Mouse (Mus musculus) CH12.LX (cell line): ENCODE measurements around the gene Hoxd13. TPM values are rescaled to one million over a fixed set of nuclear protein-coding genes. Genes with fewer than 3 reads are reported as not detected.

Source experiments
- DNase-seq: peaks from one replicate; pipeline ENCODE4 v3.0.0-alpha.2; 2013; ENCODE audit errors: extremely low read depth
- H3K27ac ChIP-seq: 2 replicates; pipeline ENCODE4 v1.5.1; 2012; ENCODE audit warnings: low read depth, mild to moderate bottlenecking, control low read depth, moderate library complexity; ENCODE audit not compliant: insufficient read depth
- H3K27me3 ChIP-seq: replicated peaks from 2 replicates; pipeline ENCODE3; 2012; ENCODE audit warnings: inconsistent platforms
- H3K36me3 ChIP-seq, 2 experiments: replicated peaks in 1 of 2; 2 replicates each; pipeline versions ENCODE3 to v1.6.1; 2012; ENCODE audit warnings: inconsistent platforms in 1 of 2, low read length in 1 of 2, mild to moderate bottlenecking in 1 of 2, mixed read lengths in 1 of 2, moderate library complexity in 1 of 2; ENCODE audit not compliant: control insufficient read depth in 1 of 2, insufficient read depth in 1 of 2
- H3K4me1 ChIP-seq, 2 experiments: 2 replicates each; pipeline ENCODE4 v1.6.1; 2012; ENCODE audit warnings: inconsistent platforms in 1 of 2, moderate library complexity in 1 of 2; ENCODE audit not compliant: insufficient read depth in 2 of 2, control insufficient read depth in 1 of 2
- H3K4me2 ChIP-seq: 2 replicates; pipeline ENCODE4 v1.6.1; 2012; ENCODE audit warnings: low read depth, mild to moderate bottlenecking, control low read depth; ENCODE audit not compliant: poor library complexity, insufficient read depth, severe bottlenecking
- H3K4me3 ChIP-seq, 3 experiments: fragments of 150-350 bp in 1 of 3; sonication (generic) in 1 of 3; replicated peaks in 1 of 3; 2 replicates each; pipeline versions ENCODE3 to v1.5.1; 2011 to 2012; ENCODE audit warnings: low read depth in 2 of 3, low read length in 2 of 3, mild to moderate bottlenecking in 2 of 3, moderate library complexity in 2 of 3, control low read depth in 1 of 3, improper control_type of control experiment in 1 of 3, inconsistent platforms in 1 of 3, mixed read lengths in 1 of 3; ENCODE audit not compliant: poor library complexity in 1 of 3
- H3K79me2 ChIP-seq: replicated peaks from 2 replicates; pipeline ENCODE4 v1.6.1; 2012; ENCODE audit warnings: mild to moderate bottlenecking, moderate library complexity; ENCODE audit not compliant: control insufficient read depth, poor library complexity, insufficient read depth, severe bottlenecking; ENCODE audit errors: extremely low read depth
- H3K9ac ChIP-seq: 2 replicates; pipeline ENCODE4 v1.6.1; 2012; ENCODE audit warnings: low read depth, mild to moderate bottlenecking, control low read depth, moderate library complexity; ENCODE audit not compliant: insufficient read depth
- H3K9me3 ChIP-seq: replicated peaks from 2 replicates; pipeline ENCODE3; 2012; ENCODE audit warnings: low read length, inconsistent platforms, mixed read lengths
- CHD1 ChIP-seq: IDR thresholded peaks from 2 replicates; pipeline ENCODE4 v1.6.1; 2012; ENCODE audit warnings: low read depth, low read length, improper control_type of control experiment, inconsistent platforms
- CTCF ChIP-seq, 2 experiments: IDR thresholded peaks in 1 of 2; conservative IDR thresholded peaks in 1 of 2; 2 replicates each; pipeline ENCODE4 v1.5.1; 2011 to 2012; ENCODE audit warnings: low read depth in 2 of 2, low read length in 2 of 2, improper control_type of control experiment in 1 of 2, inconsistent platforms in 1 of 2, mild to moderate bottlenecking in 1 of 2, moderate library complexity in 1 of 2
- E2F4 ChIP-seq: IDR thresholded peaks from 2 replicates; pipeline ENCODE4 v1.6.1; 2011; ENCODE audit warnings: low read depth, low read length, improper control_type of control experiment; ENCODE audit not compliant: insufficient replicate concordance
- GABPA ChIP-seq: IDR thresholded peaks from 2 replicates; pipeline ENCODE4 v1.6.1; 2012; ENCODE audit warnings: low read depth, low read length, improper control_type of control experiment, inconsistent platforms; ENCODE audit not compliant: insufficient replicate concordance
- HCFC1 ChIP-seq: IDR thresholded peaks from 2 replicates; pipeline ENCODE4 v1.6.1; 2012; ENCODE audit warnings: low read depth, mild to moderate bottlenecking, inconsistent platforms, low read length, improper control_type of control experiment
- IRF4 ChIP-seq: IDR thresholded peaks from 2 replicates; pipeline ENCODE4 v1.6.1; 2014; ENCODE audit warnings: low read depth, mild to moderate bottlenecking, inconsistent platforms, low read length, improper control_type of control experiment
- JUN ChIP-seq: IDR thresholded peaks from 2 replicates; pipeline ENCODE4 v1.6.1; 2011; ENCODE audit warnings: low read depth, mild to moderate bottlenecking, low read length, improper control_type of control experiment, moderate library complexity; ENCODE audit not compliant: insufficient read depth
- MAX ChIP-seq: IDR thresholded peaks from 2 replicates; pipeline ENCODE4 v1.6.1; 2011; ENCODE audit warnings: low read length, improper control_type of control experiment
- MAZ ChIP-seq: IDR thresholded peaks from 2 replicates; pipeline ENCODE4 v1.6.1; 2012; ENCODE audit warnings: low read depth, mild to moderate bottlenecking, inconsistent platforms, low read length, improper control_type of control experiment, moderate library complexity
- MEF2A ChIP-seq: IDR thresholded peaks from 2 replicates; pipeline ENCODE4 v1.6.1; 2014; ENCODE audit warnings: low read depth, mild to moderate bottlenecking, inconsistent platforms, low read length, improper control_type of control experiment, borderline replicate concordance
- MXI1 ChIP-seq: IDR thresholded peaks from 2 replicates; pipeline ENCODE4 v1.6.1; 2011; ENCODE audit warnings: mild to moderate bottlenecking, low read depth, low read length, improper control_type of control experiment
- NELFE ChIP-seq: IDR thresholded peaks from 2 replicates; pipeline ENCODE4 v1.6.1; 2011; ENCODE audit warnings: low read depth, low read length, improper control_type of control experiment
- NRF1 ChIP-seq: IDR thresholded peaks from 2 replicates; pipeline ENCODE4 v1.6.1; 2014; ENCODE audit warnings: low read depth, mild to moderate bottlenecking, inconsistent platforms, low read length, improper control_type of control experiment, moderate library complexity
- POLR2A ChIP-seq: IDR thresholded peaks from 2 replicates; pipeline ENCODE4 v1.6.1; 2011; ENCODE audit warnings: low read depth, mild to moderate bottlenecking, improper control_type of control experiment, low read length
- POLR2AphosphoS2 ChIP-seq: IDR thresholded peaks from 2 replicates; pipeline ENCODE4 v1.6.1; 2011; ENCODE audit warnings: low read depth, low read length, improper control_type of control experiment
- RAD21 ChIP-seq: IDR thresholded peaks from 2 replicates; pipeline ENCODE4 v1.6.1; 2011; ENCODE audit warnings: low read depth, mild to moderate bottlenecking, low read length, improper control_type of control experiment, moderate library complexity
- RCOR1 ChIP-seq: conservative IDR thresholded peaks from 2 replicates; pipeline ENCODE4 v1.6.1; 2012; ENCODE audit warnings: low read depth, mild to moderate bottlenecking, inconsistent platforms, low read length, improper control_type of control experiment
- SIN3A ChIP-seq: IDR thresholded peaks from 2 replicates; pipeline ENCODE4 v1.6.1; 2012; ENCODE audit warnings: low read length, improper control_type of control experiment, inconsistent platforms
- TBP ChIP-seq: conservative IDR thresholded peaks from 2 replicates; pipeline ENCODE4 v1.6.1; 2011; ENCODE audit warnings: low read depth, low read length, improper control_type of control experiment
- TCF12 ChIP-seq: IDR thresholded peaks from 2 replicates; pipeline ENCODE4 v1.6.1; 2014; ENCODE audit warnings: low read depth, mild to moderate bottlenecking, inconsistent platforms, low read length, improper control_type of control experiment
- ZC3H11A ChIP-seq: IDR thresholded peaks from 2 replicates; pipeline ENCODE4 v1.6.1; 2012; ENCODE audit warnings: low read depth, mild to moderate bottlenecking, inconsistent platforms, low read length, improper control_type of control experiment
- ZKSCAN1 ChIP-seq: IDR thresholded peaks from 2 replicates; pipeline ENCODE4 v1.6.1; 2012; ENCODE audit warnings: low read depth, inconsistent platforms, low read length, improper control_type of control experiment, borderline replicate concordance
- ZMIZ1 ChIP-seq: IDR thresholded peaks from 2 replicates; pipeline ENCODE4 v1.6.1; 2012; ENCODE audit warnings: low read depth, mild to moderate bottlenecking, inconsistent platforms, low read length, improper control_type of control experiment
- ZNF384 ChIP-seq: IDR thresholded peaks from 2 replicates; pipeline ENCODE4 v1.6.1; 2012; ENCODE audit warnings: low read depth, low read length, improper control_type of control experiment, inconsistent platforms
- dilution Hi-C: fragments of 300-500 bp; cut with MboI; formaldehyde crosslinking; loops from 2 replicates; pipeline ENCODE4 v1.14.3; 2020; ENCODE audit warnings: low sequenced_read_pairs; ENCODE audit not compliant: extremely low pct_unique_long_range_greater_than_20kb, extremely low pct_ligation_motif_present
- in situ Hi-C: fragments of 300-500 bp; cut with MboI; formaldehyde crosslinking; loops from 3 replicates; pipeline ENCODE4 v1.14.3; 2019; ENCODE audit warnings: low sequenced_read_pairs, low pct_ligation_motif_present, low pct_unique_long_range_greater_than_20kb, mixed read lengths
- polyA plus RNA-seq: library from polyadenylated mRNA; unstranded; fragments of >175 nt; gene quantifications from 2 replicates; pipeline ENCODE4 v1.2.1, GENCODE M21; 2012; ENCODE audit warnings: low read depth; ENCODE audit not compliant: insufficient read length
- total RNA-seq, 2 experiments: library from RNA; depleted of rRNA; stranded (reverse); fragments of 300-350 nt in 1 of 2; fragments of >200 nt in 1 of 2; gene quantifications; 2 replicates each; pipeline ENCODE4 v1.2.3; 2012 to 2014

Hoxd13 gene
- total and polyA plus RNA-seq, 3 experiments = not detected

DNA sequence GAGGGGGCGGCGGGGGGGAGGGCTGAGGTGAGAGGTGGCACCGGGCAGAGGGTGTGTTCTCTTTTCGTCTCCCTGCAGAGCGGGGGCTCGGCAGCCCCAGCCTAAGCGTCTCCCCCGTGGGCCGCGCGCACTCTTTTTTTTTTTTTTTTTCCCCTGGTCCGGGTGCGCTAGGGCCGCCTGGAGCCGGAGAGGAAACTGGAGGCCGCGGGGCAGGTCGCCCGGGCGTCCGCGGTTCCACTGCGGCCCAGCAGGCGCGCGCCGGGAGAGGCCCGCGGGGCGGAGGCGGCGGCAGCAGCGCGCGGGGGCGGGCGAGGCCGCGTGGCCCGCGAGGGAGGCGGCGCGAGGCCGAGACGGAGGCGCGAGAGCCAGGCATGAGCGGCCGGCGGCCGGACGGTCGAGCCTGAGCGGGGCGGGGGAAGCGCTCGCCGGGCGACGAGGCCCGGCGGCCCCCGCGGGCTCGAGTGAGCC, 36.9 kb downstream of the Hoxd13 start:
- no peaks in the 10 kb centered on the region for H3K9me3 ChIP-seq
- H3K4me1 ChIP-seq = peaks cover 0 to 4% of the 10 kb centered on the region in 2 experiments; a peak in 2 of 4 replicates
- H3K27ac ChIP-seq = no peak overlapping the region
- H3K4me2 ChIP-seq = no peak overlapping the region
- dilution Hi-C loops = no loop called here
- TF ChIP-seq E2F4 (no peak), ZNF384 (no peak), MEF2A (no peak), JUN (no peak), SIN3A (no peak), IRF4 (no peak), MAZ (no peak), ZC3H11A (no peak), TBP (no peak), GABPA (no peak), ZKSCAN1 (no peak), NELFE (no peak), TCF12 (no peak), RCOR1 (no peak), CTCF (conservative IDR thresholded peaks at IDR 0.05 in 1 of 2, IDR thresholded peaks at IDR 0.05 in 1 of 2; ENCODE audit: low read depth in 2 of 2, low read length in 2 of 2) (no peak)
- H3K79me2 ChIP-seq = no peaks in the 10 kb centered on the region
- H3K36me3 ChIP-seq = no peaks in the 10 kb centered on the region
- DNase-seq = no peak
- H3K27me3 ChIP-seq = peaks cover 6% of the 10 kb centered on the region
- in situ Hi-C loops = loop anchor here (25.0 kb wide), 1 partner anchor 882 kb away; no protein-coding TSS in a partner anchor
- peak overlapping the region in 1 of 3 experiments; percentile 50 for H3K4me3 ChIP-seq
- no peak overlapping the region for H3K9ac ChIP-seq

DNA sequence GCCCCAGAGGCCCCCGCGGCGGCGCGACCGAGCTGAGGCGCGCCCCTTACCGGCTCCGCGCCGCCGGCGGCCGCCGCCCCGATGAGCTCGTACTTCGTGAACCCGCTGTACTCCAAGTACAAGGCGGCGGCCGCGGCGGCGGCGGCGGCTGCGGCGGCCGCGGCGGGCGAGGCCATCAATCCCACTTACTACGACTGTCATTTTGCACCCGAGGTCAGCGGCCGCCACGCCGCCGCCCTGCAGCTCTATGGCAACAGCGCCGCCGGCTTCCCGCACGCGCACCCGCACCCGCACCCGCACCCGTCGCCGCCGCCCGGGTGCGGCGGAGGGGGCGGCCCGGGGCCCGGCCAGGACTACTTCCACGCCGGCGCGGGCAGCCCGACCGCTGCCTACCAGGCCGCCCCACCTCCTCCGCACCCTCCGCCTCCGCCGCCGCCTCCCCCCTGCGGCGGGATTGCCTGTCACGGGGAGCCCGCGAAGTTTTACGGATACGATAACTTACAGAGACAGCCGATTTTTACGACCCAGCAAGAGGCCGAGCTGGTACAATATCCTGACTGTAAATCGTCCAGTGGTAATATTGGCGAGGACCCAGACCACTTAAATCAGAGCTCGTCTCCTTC, 37.5 kb downstream of the Hoxd13 start:
- in situ Hi-C loops = loop anchor here (25.0 kb wide), 1 partner anchor 882 kb away; no protein-coding TSS in a partner anchor
- Histone ChIP-seq H3K27me3 (peaks cover 6% of the 10 kb centered on the region), H3K9me3 (no peaks in the 10 kb centered on the region), H3K4me2 (no peak overlapping the region)
- peak; percentile 7 for DNase-seq
- TF ChIP-seq CHD1 (no peak), MXI1 (no peak), SIN3A (no peak), GABPA (no peak), HCFC1 (no peak), MAX (no peak), NRF1 (no peak), RAD21 (no peak), ZMIZ1 (no peak), POLR2AphosphoS2 (no peak), POLR2A (no peak), MEF2A (no peak)
- TF ChIP-seq, all 38 proteins: peak for 0
- no peak overlapping the region for H3K27ac ChIP-seq
- no peaks in the 10 kb centered on the region for H3K36me3 ChIP-seq
- dilution Hi-C loops = no loop called here
- peaks cover 0 to 4% of the 10 kb centered on the region in 2 experiments; a peak in 2 of 4 replicates for H3K4me1 ChIP-seq
- no peak overlapping the region for H3K9ac ChIP-seq
- peak overlapping the region in 1 of 3 experiments; percentile 50 for H3K4me3 ChIP-seq
- no peaks in the 10 kb centered on the region for H3K79me2 ChIP-seq
